Mouse (Mus musculus): ENCODE results near the gene Pde8a. TPM values are rescaled to one million over a fixed set of nuclear protein-coding genes. Genes with fewer than 3 reads are reported as not detected.
A peak's percentile ranks its signal among the peaks of the same experiment; 100 is the strongest.

The Pde8a gene
- 3.6 and 3.8 TPM in 2 replicates for polyA plus RNA-seq (2015; fragmentation: Nextera tagmentation; extraction: Ambion mirVana)

- Histone ChIP-seq H3K4me1 (replicated peaks; ENCODE audit: control insufficient read depth, insufficient read depth, low read length) (no peaks in the 10 kb centered on the region; the same call in 1 of the 2 replicates), H3K27me3 (replicated peaks; ENCODE audit: control insufficient read depth, insufficient read depth, low read length) (no peaks in the 10 kb centered on the region), H3K9ac (ENCODE audit: low read depth, low read length) (peak within 1 kb of the TSS; percentile 58), H3K36me3 (ENCODE audit: control insufficient read depth, insufficient read depth) (no peaks in the 10 kb centered on the region), H3K9me3 (ENCODE audit: control insufficient read depth) (no peaks in the 10 kb centered on the region), H3K4me2 (replicated peaks; ENCODE audit: low read depth) (peak within 1 kb of the TSS; percentile 80), H3K4me3 (ENCODE audit: low read depth, low read length) (peak within 1 kb of the TSS; percentile 65), H3K27ac (ENCODE audit: low read depth, low read length) (peak within 1 kb of the TSS; percentile 85)
- no peak for TF ChIP-seq CTCF (IDR thresholded peaks at IDR 0.05; ENCODE audit: low read depth)
- ATAC-seq = no peak; the same call in 1 of the 2 replicates
- under 1% methylated on average over 93 of the region's 128 CpGs for WGBS
Measured at GRCm38 (mm10) chr7:81213347-81214152, at the start of gene Pde8a. Gene Pde8a (plus strand): TSS chr7:81213596.

GRCm38 (mm10) chr7:81164411-81164810 is 49.0 kb upstream of the Pde8a start:
- ATAC-seq = no peak
- H3K27ac ChIP-seq (ENCODE audit: low read depth, low read length) = no peak overlapping the region
- no peak overlapping the region for H3K9ac ChIP-seq (ENCODE audit: low read depth, low read length)
- no peaks in the 10 kb centered on the region for H3K9me3 ChIP-seq (ENCODE audit: control insufficient read depth)
- H3K4me2 ChIP-seq (replicated peaks; ENCODE audit: low read depth) = no peak overlapping the region
- no peaks in the 10 kb centered on the region for H3K27me3 ChIP-seq (replicated peaks; ENCODE audit: control insufficient read depth, insufficient read depth, low read length)
- WGBS = 74% methylated on average over 7 of the region's 7 CpGs
- TF ChIP-seq CTCF (IDR thresholded peaks at IDR 0.05; ENCODE audit: low read depth) = no peak
- H3K4me3 ChIP-seq (ENCODE audit: low read depth, low read length) = no peak overlapping the region
- H3K36me3 ChIP-seq (ENCODE audit: control insufficient read depth, insufficient read depth) = no peaks in the 10 kb centered on the region
- H3K4me1 ChIP-seq (replicated peaks; ENCODE audit: control insufficient read depth, insufficient read depth, low read length) = no peaks in the 10 kb centered on the region

GRCm38 (mm10) chr7:81167124-81167523 is 46.3 kb upstream of the Pde8a start:
- 38% methylated on average over 3 of the region's 3 CpGs for WGBS
- Histone ChIP-seq H3K9me3 (ENCODE audit: control insufficient read depth) (no peaks in the 10 kb centered on the region), H3K4me3 (ENCODE audit: low read depth, low read length) (no peak overlapping the region), H3K36me3 (ENCODE audit: control insufficient read depth, insufficient read depth) (no peaks in the 10 kb centered on the region), H3K27me3 (replicated peaks; ENCODE audit: control insufficient read depth, insufficient read depth, low read length) (no peaks in the 10 kb centered on the region; the same call in 1 of the 2 replicates), H3K9ac (ENCODE audit: low read depth, low read length) (no peak overlapping the region), H3K4me2 (replicated peaks; ENCODE audit: low read depth) (no peak overlapping the region), H3K27ac (ENCODE audit: low read depth, low read length) (no peak overlapping the region), H3K4me1 (replicated peaks; ENCODE audit: control insufficient read depth, insufficient read depth, low read length) (no peaks in the 10 kb centered on the region)
- ATAC-seq = no peak
- TF ChIP-seq CTCF (IDR thresholded peaks at IDR 0.05; ENCODE audit: low read depth) = peak; percentile 84

GRCm38 (mm10) chr7:81169351-81169750 is 44.0 kb upstream of the Pde8a start:
- 72% methylated on average over 7 of the region's 7 CpGs for WGBS
- H3K4me1 ChIP-seq (replicated peaks; ENCODE audit: control insufficient read depth, insufficient read depth, low read length) = no peaks in the 10 kb centered on the region
- H3K4me2 ChIP-seq (replicated peaks; ENCODE audit: low read depth) = no peak overlapping the region
- H3K9me3 ChIP-seq (ENCODE audit: control insufficient read depth) = 0 out of 2 replicates have a peak, but pooled peaks cover 3% of the 10 kb centered on the region
- no peak for TF ChIP-seq CTCF (IDR thresholded peaks at IDR 0.05; ENCODE audit: low read depth)
- no peak overlapping the region for H3K9ac ChIP-seq (ENCODE audit: low read depth, low read length)
- no peaks in the 10 kb centered on the region; the same call in 1 of the 2 replicates for H3K27me3 ChIP-seq (replicated peaks; ENCODE audit: control insufficient read depth, insufficient read depth, low read length)
- no peaks in the 10 kb centered on the region for H3K36me3 ChIP-seq (ENCODE audit: control insufficient read depth, insufficient read depth)
- no peak overlapping the region for H3K4me3 ChIP-seq (ENCODE audit: low read depth, low read length)
- no peak for ATAC-seq
- no peak overlapping the region for H3K27ac ChIP-seq (ENCODE audit: low read depth, low read length)

GRCm38 (mm10) chr7:81173931-81174330 is 39.5 kb upstream of the Pde8a start:
- no peaks in the 10 kb centered on the region; the same call in 1 of the 2 replicates for H3K27me3 ChIP-seq (replicated peaks; ENCODE audit: control insufficient read depth, insufficient read depth, low read length)
- H3K4me3 ChIP-seq (ENCODE audit: low read depth, low read length) = no peak overlapping the region
- 0 out of 2 replicates have a peak, but pooled peaks cover 3% of the 10 kb centered on the region for H3K9me3 ChIP-seq (ENCODE audit: control insufficient read depth)
- no peak for ATAC-seq
- H3K4me1 ChIP-seq (replicated peaks; ENCODE audit: control insufficient read depth, insufficient read depth, low read length) = no peaks in the 10 kb centered on the region
- no peak overlapping the region for H3K27ac ChIP-seq (ENCODE audit: low read depth, low read length)
- no peak overlapping the region for H3K9ac ChIP-seq (ENCODE audit: low read depth, low read length)
- H3K36me3 ChIP-seq (ENCODE audit: control insufficient read depth, insufficient read depth) = no peaks in the 10 kb centered on the region
- no peak overlapping the region for H3K4me2 ChIP-seq (replicated peaks; ENCODE audit: low read depth)
- TF ChIP-seq CTCF (IDR thresholded peaks at IDR 0.05; ENCODE audit: low read depth) = no peak
- 98% methylated on average over 2 of the region's 2 CpGs for WGBS

GRCm38 (mm10) chr7:81174654-81175053 is 38.7 kb upstream of the Pde8a start:
- TF ChIP-seq CTCF (IDR thresholded peaks at IDR 0.05; ENCODE audit: low read depth) = no peak
- Histone ChIP-seq H3K9me3 (ENCODE audit: control insufficient read depth) (0 out of 2 replicates have a peak, but pooled peaks cover 3% of the 10 kb centered on the region), H3K4me3 (ENCODE audit: low read depth, low read length) (no peak overlapping the region), H3K36me3 (ENCODE audit: control insufficient read depth, insufficient read depth) (no peaks in the 10 kb centered on the region), H3K27me3 (replicated peaks; ENCODE audit: control insufficient read depth, insufficient read depth, low read length) (no peaks in the 10 kb centered on the region; the same call in 1 of the 2 replicates), H3K27ac (ENCODE audit: low read depth, low read length) (no peak overlapping the region), H3K9ac (ENCODE audit: low read depth, low read length) (no peak overlapping the region), H3K4me2 (replicated peaks; ENCODE audit: low read depth) (no peak overlapping the region), H3K4me1 (replicated peaks; ENCODE audit: control insufficient read depth, insufficient read depth, low read length) (no peaks in the 10 kb centered on the region)
- 51% methylated on average over 5 of the region's 5 CpGs for WGBS
- no peak for ATAC-seq

All from intestine, postnatal 0 days (tissue).